Mouse (Mus musculus) liver, embryonic 12.5 days (tissue): ENCODE results near the gene Gm21969. TPM values are rescaled to one million over a fixed set of nuclear protein-coding genes. Genes with fewer than 3 reads are reported as not detected.

Experiments
- ATAC-seq: fragments of 200-750 bp; cut with Nextera tagmentation; 2 replicates; pipeline ENCODE4 v1.8.0; 2017; ENCODE audit warnings: moderate number of reproducible peaks, mild to moderate bottlenecking, moderate library complexity
- H3K27ac ChIP-seq: fragments of 300-500 bp; sonication (generic); 2 replicates; pipeline ENCODE4 v1.5.1; 2016; ENCODE audit warnings: mild to moderate bottlenecking
- H3K27me3 ChIP-seq: fragments of 300-500 bp; sonication (generic); replicated peaks from 2 replicates; pipeline ENCODE4 v1.6.1; 2016; ENCODE audit warnings: mild to moderate bottlenecking, moderate library complexity
- H3K36me3 ChIP-seq: fragments of 300-500 bp; sonication (generic); 2 replicates; pipeline ENCODE4 v1.6.1; 2016; ENCODE audit warnings: mild to moderate bottlenecking, moderate library complexity
- H3K4me1 ChIP-seq: fragments of 300-500 bp; sonication (generic); 2 replicates; pipeline ENCODE4 v1.6.1; 2016
- H3K4me2 ChIP-seq: fragments of 300-500 bp; sonication (generic); 2 replicates; pipeline ENCODE4 v1.6.1; 2016; ENCODE audit warnings: mild to moderate bottlenecking, moderate library complexity
- H3K4me3 ChIP-seq: fragments of 300-500 bp; sonication (generic); 2 replicates; pipeline ENCODE4 v1.5.1; 2016; ENCODE audit warnings: mild to moderate bottlenecking, moderate library complexity
- H3K9ac ChIP-seq: fragments of 300-500 bp; sonication (generic); 2 replicates; pipeline ENCODE4 v1.6.1; 2016; ENCODE audit warnings: mild to moderate bottlenecking, moderate library complexity
- H3K9me3 ChIP-seq: fragments of 300-500 bp; sonication (generic); replicated peaks from 2 replicates; pipeline ENCODE4 v1.6.1; 2016; ENCODE audit warnings: mild to moderate bottlenecking, moderate library complexity
- WGBS: fragments of 180-500 bp; shearing (Covaris S2); methylation state at CpG from one replicate; pipeline ENCODE4 v1.1.7; 2016; ENCODE audit not compliant: insufficient replicate concordance; 5-methylcytosine and 5-hydroxymethylcytosine counted together
- polyA plus RNA-seq: library from polyadenylated mRNA; unstranded; fragments of >200 nt; fragmentation: Nextera tagmentation; extraction: Ambion mirVana; gene quantifications from 2 replicates; pipeline ENCODE4 v1.2.1, GENCODE M21; 2016

The Gm21969 gene
- polyA plus RNA-seq, 1 experiment from 2014 or later: not detected

GRCm38 (mm10) chr4:139606732-139607131, 3.7 kb downstream of the Gm21969 start:
- ATAC-seq: no peak
- no peak overlapping the region for H3K9ac ChIP-seq
- no peaks in the 10 kb centered on the region for H3K9me3 ChIP-seq
- no peak overlapping the region for H3K4me3 ChIP-seq
- WGBS: 80% methylated on average over 5 of the region's 5 CpGs
- H3K36me3 ChIP-seq: peaks cover 27% of the 10 kb centered on the region
- H3K27ac ChIP-seq: no peak overlapping the region
- H3K27me3 ChIP-seq: no peaks in the 10 kb centered on the region
- H3K4me2 ChIP-seq: no peak overlapping the region
- peaks cover 22% of the 10 kb centered on the region for H3K4me1 ChIP-seq

- Histone ChIP-seq H3K4me3 (no peak overlapping the region), H3K4me2 (no peak overlapping the region), H3K27me3 (no peaks in the 10 kb centered on the region), H3K36me3 (peaks cover 47% of the 10 kb centered on the region), H3K27ac (no peak overlapping the region), H3K4me1 (peaks cover 5% of the 10 kb centered on the region; the same call in 1 of the 2 replicates), H3K9me3 (0 out of 2 replicates have a peak, but pooled peaks cover 5% of the 10 kb centered on the region), H3K9ac (no peak overlapping the region)
- no peak for ATAC-seq
- WGBS: 52% methylated on average over 4 of the region's 4 CpGs
Observed at GRCm38 (mm10) chr4:139608975-139609374, 6.0 kb downstream of the Gm21969 start.

GRCm38 (mm10) chr4:139610954-139611353, 8.0 kb downstream of the Gm21969 start:
- H3K4me1 ChIP-seq: peaks cover 11% of the 10 kb centered on the region
- WGBS: 60% methylated on average over 6 of the region's 6 CpGs
- no peaks in the 10 kb centered on the region for H3K27me3 ChIP-seq
- no peak overlapping the region for H3K4me3 ChIP-seq
- peaks cover 52% of the 10 kb centered on the region for H3K36me3 ChIP-seq
- H3K9me3 ChIP-seq: 0 out of 2 replicates have a peak, but pooled peaks cover 5% of the 10 kb centered on the region
- no peak overlapping the region for H3K9ac ChIP-seq
- H3K4me2 ChIP-seq: no peak overlapping the region
- no peak overlapping the region for H3K27ac ChIP-seq
- no peak for ATAC-seq

GRCm38 (mm10) chr4:139611542-139611953, 8.6 kb downstream of the Gm21969 start:
- Histone ChIP-seq H3K27me3 (no peaks in the 10 kb centered on the region), H3K9me3 (0 out of 2 replicates have a peak, but pooled peaks cover 5% of the 10 kb centered on the region), H3K36me3 (peaks cover 47% of the 10 kb centered on the region), H3K4me1 (peaks cover 15% of the 10 kb centered on the region), H3K4me2 (peak overlapping the region; percentile 40), H3K9ac (no peak overlapping the region), H3K27ac (no peak overlapping the region), H3K4me3 (no peak overlapping the region)
- no peak for ATAC-seq
- WGBS: 4% methylated on average over 10 of the region's 10 CpGs

GRCm38 (mm10) chr4:139614524-139615260, 11.7 kb downstream of the Gm21969 start:
- H3K27ac ChIP-seq: no peak overlapping the region
- no peak overlapping the region for H3K4me3 ChIP-seq
- WGBS: 83% methylated on average over 21 of the region's 21 CpGs
- H3K9me3 ChIP-seq: 0 out of 2 replicates have a peak, but pooled peaks cover 5% of the 10 kb centered on the region
- H3K4me1 ChIP-seq: peaks cover 33% of the 10 kb centered on the region
- no peaks in the 10 kb centered on the region for H3K27me3 ChIP-seq
- no peak for ATAC-seq
- H3K36me3 ChIP-seq: peaks cover 40% of the 10 kb centered on the region
- peak overlapping the region; percentile 88; the same call in 1 of the 2 replicates for H3K4me2 ChIP-seq
- H3K9ac ChIP-seq: no peak overlapping the region

- Histone ChIP-seq H3K4me1 (peaks cover 31% of the 10 kb centered on the region), H3K9ac (peak overlapping the region; percentile 72), H3K36me3 (peaks cover 38% of the 10 kb centered on the region), H3K9me3 (0 out of 2 replicates have a peak, but pooled peaks cover 5% of the 10 kb centered on the region), H3K27me3 (no peaks in the 10 kb centered on the region), H3K4me3 (peak overlapping the region; percentile 66), H3K4me2 (peak overlapping the region; percentile 88), H3K27ac (peak overlapping the region; percentile 75)
- WGBS: 4% methylated on average over 24 of the region's 24 CpGs
- ATAC-seq: peak; percentile 95
Observed at GRCm38 (mm10) chr4:139616276-139617000, 13.5 kb downstream of the Gm21969 start.

- no peaks in the 10 kb centered on the region for H3K27me3 ChIP-seq
- H3K4me3 ChIP-seq: peak overlapping the region; percentile 66
- WGBS: 43% methylated on average over 3 of the region's 3 CpGs
- peak overlapping the region; percentile 88 for H3K4me2 ChIP-seq
- H3K27ac ChIP-seq: peak overlapping the region; percentile 75
- peaks cover 35% of the 10 kb centered on the region for H3K4me1 ChIP-seq
- 0 out of 2 replicates have a peak, but pooled peaks cover 5% of the 10 kb centered on the region for H3K9me3 ChIP-seq
- peaks cover 38% of the 10 kb centered on the region for H3K36me3 ChIP-seq
- no peak for ATAC-seq
- H3K9ac ChIP-seq: peak overlapping the region; percentile 72
Observed at GRCm38 (mm10) chr4:139617001-139617364, 14.0 kb downstream of the Gm21969 start.

GRCm38 (mm10) chr4:139619765-139620164, 16.8 kb downstream of the Gm21969 start:
- no peak overlapping the region for H3K27ac ChIP-seq
- no peak overlapping the region for H3K4me3 ChIP-seq
- ATAC-seq: no peak
- no peak overlapping the region for H3K9ac ChIP-seq
- peaks cover 10% of the 10 kb centered on the region for H3K36me3 ChIP-seq
- peaks cover 6% of the 10 kb centered on the region; the same call in 1 of the 2 replicates for H3K27me3 ChIP-seq
- no peak overlapping the region for H3K4me2 ChIP-seq
- H3K9me3 ChIP-seq: no peaks in the 10 kb centered on the region
- WGBS: 54% methylated on average over 6 of the region's 6 CpGs
- H3K4me1 ChIP-seq: peaks cover 57% of the 10 kb centered on the region

GRCm38 (mm10) chr4:139622373-139623282, 19.6 kb downstream of the Gm21969 start, which contains the start of gene Aldh4a1:
Aldh4a1 (plus strand) TSS chr4:139622866.
- Histone ChIP-seq H3K36me3 (peaks cover 4% of the 10 kb centered on the region; the same call in 1 of the 2 replicates), H3K4me3 (peak within 1 kb of the TSS; percentile 73), H3K27me3 (peaks cover 6% of the 10 kb centered on the region; the same call in 1 of the 2 replicates), H3K4me2 (peak within 1 kb of the TSS; percentile 94), H3K9ac (peak within 1 kb of the TSS; percentile 73), H3K9me3 (no peaks in the 10 kb centered on the region), H3K4me1 (peaks cover 49% of the 10 kb centered on the region), H3K27ac (peak within 1 kb of the TSS; percentile 77)
- WGBS: under 1% methylated on average over 34 of the region's 38 CpGs
- peak; percentile 99 for ATAC-seq

GRCm38 (mm10) chr4:139623434-139624115, 20.6 kb downstream of the Gm21969 start:
- Histone ChIP-seq H3K36me3 (peaks cover 9% of the 10 kb centered on the region; the same call in 1 of the 2 replicates), H3K9ac (peak overlapping the region; percentile 73), H3K9me3 (no peaks in the 10 kb centered on the region), H3K4me1 (peaks cover 44% of the 10 kb centered on the region), H3K4me2 (peak overlapping the region; percentile 94), H3K27me3 (peaks cover 6% of the 10 kb centered on the region; the same call in 1 of the 2 replicates), H3K27ac (peak overlapping the region; percentile 77), H3K4me3 (peak overlapping the region; percentile 73)
- no peak for ATAC-seq
- 25% methylated on average over 21 of the region's 21 CpGs for WGBS

- no peaks in the 10 kb centered on the region for H3K9me3 ChIP-seq
- no peak for ATAC-seq
- peaks cover 9% of the 10 kb centered on the region; the same call in 1 of the 2 replicates for H3K36me3 ChIP-seq
- 61% methylated on average over 5 of the region's 5 CpGs for WGBS
- H3K27me3 ChIP-seq: peaks cover 6% of the 10 kb centered on the region; the same call in 1 of the 2 replicates
- H3K4me3 ChIP-seq: peak overlapping the region; percentile 73
- peak overlapping the region; percentile 73 for H3K9ac ChIP-seq
- peaks cover 44% of the 10 kb centered on the region for H3K4me1 ChIP-seq
- peak overlapping the region; percentile 94 for H3K4me2 ChIP-seq
- peak overlapping the region; percentile 77; the same call in 1 of the 2 replicates for H3K27ac ChIP-seq
Observed at GRCm38 (mm10) chr4:139624116-139624489, 21.1 kb downstream of the Gm21969 start.
